Mouse (Mus musculus) left cerebral cortex, postnatal 36 days (tissue): Measurements from ENCODE around the gene Sfn. TPM values are rescaled to one million over a fixed set of nuclear protein-coding genes. Genes with fewer than 3 reads are reported as not detected.

Experiments
- DNase-seq, 2 experiments: peaks; one replicate each; pipeline ENCODE4 v3.0.0; 2021 to 2022; ENCODE audit warnings: low spot score in 2 of 2, mixed read lengths in 1 of 2
- intact Hi-C: fragments of 180-260 bp; cut with DNase I; formaldehyde crosslinking; loops from one replicate; pipeline ENCODE4 v1.15.1; 2025
- total RNA-seq, 2 experiments: library from RNA; stranded (reverse); gene quantifications; 2 replicates each; pipeline ENCODE4 v1.2.3; 2021

Gene Sfn
- total RNA-seq, 2 experiments from 2014 or later: 1.9 to 2.5 TPM

DNA sequence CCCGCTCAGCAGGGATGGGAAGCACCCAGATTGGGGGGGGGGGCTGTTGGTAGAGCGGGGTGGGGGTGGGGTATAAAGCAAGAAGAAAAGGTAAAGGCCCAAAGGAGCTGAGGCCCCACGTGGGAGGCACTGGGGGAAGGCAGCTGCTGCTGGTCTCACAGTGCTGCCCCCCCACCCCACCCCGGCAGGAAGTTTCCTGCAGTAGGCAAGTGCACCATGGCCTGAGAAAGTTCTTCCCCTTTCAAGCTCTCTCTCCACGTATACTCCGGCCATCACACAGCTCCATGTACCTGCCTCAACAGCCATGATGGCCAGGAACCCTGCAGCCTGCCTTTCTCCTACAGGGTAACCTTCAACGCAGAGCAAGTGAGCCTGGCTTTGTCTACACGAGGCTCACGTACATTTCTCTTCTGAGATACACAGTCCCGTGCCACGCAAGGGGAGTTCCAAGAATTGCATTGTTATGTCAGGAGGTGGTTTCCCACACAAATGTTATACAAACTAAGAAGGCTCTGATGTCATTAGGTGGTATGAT is 20.3 kb upstream of the Sfn start:
- no peak for DNase-seq
- intact Hi-C loops: no loop called here

DNA sequence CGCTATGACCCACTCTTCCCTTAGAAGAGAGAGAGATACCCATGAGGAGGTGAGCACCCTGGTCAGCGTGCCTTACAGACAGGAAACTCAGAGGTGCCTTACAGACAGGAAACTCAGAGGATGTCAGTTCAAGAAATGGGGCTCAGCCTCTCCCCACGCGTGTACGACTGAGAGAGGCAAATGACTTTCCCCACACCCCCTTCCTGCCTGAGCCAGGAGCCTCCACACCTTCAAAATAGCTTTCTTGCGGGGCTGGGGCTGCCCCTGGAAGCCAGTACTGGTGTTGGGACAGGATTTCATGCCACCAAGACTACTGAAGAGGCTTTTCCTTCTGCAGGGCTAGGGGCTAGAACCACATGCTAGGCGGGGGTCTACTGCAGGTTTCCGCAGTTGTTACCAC is 18.7 kb upstream of the Sfn start:
- DNase-seq: no peak
- intact Hi-C loops: no loop called here

DNA sequence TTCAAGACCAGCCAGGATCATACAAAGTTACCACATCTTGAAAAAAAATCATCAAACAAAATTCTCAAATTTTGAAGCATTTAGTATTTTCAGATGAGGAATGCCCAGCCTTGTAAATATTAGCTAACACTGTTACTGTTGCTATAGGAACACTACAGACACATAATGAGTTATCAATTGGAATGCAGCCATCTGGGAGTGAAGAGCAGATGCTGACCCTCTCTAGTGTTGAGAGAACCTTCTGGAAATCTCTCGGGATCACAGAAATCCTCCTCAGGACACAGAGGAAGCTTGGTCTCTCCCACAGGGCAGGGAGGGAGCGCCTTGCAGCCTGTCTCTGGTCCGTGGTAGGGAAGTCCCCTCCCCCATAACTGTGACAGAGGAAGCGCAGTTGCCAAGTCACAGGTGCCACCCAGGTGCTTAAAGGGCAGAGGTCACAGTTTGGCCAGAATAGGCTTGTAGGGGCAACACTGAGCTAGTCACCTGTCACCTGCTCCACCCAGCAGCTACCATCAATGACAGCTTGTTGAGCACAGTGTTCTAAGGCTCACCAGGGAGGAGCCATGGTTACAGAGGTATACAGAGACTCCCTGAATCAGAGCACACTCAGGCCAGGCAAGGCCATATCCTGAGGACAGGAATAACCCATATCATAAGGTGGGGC is 17.6 kb upstream of the Sfn start:
- intact Hi-C loops: no loop called here
- DNase-seq: no peak

DNA sequence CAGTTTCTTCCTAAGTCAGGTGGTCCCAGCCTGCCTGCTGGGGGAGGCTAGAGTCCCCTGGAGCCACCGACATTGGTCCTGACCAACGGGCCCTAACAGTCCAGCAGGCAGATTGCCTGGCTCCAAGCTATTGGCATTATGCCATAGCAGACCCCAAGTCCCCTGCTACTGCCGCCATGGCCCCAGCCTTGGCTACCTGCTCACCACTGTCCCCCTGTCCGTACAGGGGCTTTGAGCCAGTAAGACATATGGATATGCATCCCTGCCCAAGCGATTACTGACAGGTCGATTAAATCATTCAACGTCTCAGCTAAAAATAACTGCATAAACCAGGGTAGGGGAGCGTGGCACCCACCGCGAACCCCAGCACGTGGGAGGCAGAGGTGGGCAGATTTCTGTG is 16.0 kb upstream of the Sfn start:
- DNase-seq: no peak
- intact Hi-C loops: no loop called here

DNA sequence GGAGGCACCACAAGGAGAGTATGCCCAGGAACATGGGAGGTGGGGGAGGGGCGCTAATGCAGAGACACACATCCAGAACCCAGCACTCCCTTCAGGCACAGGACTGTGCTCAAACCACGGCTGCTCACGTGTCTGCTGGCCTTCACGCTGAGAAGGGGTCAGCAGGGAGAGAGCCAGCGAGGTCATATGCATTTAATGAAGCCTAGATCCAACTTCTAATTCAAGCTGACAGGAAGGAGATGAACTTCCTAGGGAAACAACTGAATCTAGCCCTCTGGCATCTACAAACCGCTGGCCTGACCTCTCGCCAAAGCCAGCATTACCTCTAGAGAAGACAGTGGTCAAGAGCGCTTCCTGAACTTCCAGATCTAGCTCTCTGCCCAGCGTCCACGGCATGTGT is 13.4 kb upstream of the Sfn start:
- no peak for DNase-seq
- intact Hi-C loops: no loop called here

DNA sequence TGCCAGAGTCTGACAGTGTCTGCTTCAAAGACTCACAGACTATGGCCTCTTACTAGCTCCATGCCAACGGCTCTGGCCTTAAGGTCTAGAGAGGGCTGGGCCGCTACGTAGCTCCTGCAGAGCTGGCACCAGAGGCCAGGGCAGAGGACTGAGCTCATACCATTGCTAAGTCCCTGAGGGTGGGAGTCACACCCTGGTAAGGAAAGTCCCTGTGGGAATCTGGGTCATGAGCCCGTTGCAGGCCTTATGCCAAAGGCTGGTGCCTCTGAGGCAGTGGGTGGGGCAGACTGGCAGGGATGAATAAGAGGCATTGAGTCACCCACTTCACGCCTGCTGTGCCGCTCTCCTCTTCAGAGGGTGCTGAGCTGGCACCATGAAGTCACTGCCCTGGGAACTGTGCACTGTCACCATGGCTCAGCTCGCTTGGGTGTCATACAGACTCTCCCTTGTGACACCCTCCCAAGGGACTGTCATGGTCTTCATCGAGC is 12.3 kb upstream of the Sfn start:
- DNase-seq: peak; percentile 73 to 76
- intact Hi-C loops: no loop called here

DNA sequence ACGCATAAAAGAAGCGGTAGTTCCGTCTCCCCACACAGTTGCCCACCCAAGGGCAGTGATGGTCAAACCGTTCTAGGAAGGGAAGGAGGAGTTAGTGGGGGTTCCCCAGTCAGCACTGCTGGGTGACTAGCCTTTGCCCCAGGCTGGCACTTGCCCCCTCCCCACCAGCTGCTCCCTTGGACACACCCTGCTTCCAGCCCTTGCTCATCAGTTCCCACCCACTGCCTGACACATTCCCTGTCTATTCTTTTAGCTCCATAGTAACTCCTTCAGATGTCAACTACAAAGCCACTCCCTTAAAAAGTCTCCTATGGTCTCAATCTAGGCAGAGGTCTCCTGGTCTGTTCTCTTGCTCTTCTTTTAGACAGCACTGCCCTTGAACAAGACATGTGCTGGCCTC is 11.9 kb upstream of the Sfn start:
- no peak for DNase-seq
- intact Hi-C loops: no loop called here

DNA sequence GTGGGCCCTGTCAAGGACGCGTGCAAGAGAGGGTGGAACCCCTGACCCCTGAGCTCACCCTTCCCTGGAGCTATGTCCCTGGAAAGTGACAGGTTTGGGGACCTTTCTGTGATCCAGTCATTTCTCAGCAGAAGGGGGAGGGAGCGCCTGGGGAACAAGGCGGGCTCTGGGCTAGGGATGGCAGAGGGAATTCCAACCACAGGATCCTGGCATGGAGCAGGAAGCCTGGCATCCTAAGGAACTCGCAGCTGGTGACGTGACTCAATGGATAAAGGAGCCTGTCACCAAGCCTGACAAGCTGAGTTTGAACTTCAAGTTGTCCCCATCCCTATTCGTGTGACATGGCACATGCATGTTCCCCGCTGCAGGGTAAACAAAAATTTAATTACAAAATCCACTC is 11.1 kb upstream of the Sfn start:
- no peak for DNase-seq
- intact Hi-C loops: no loop called here

DNA sequence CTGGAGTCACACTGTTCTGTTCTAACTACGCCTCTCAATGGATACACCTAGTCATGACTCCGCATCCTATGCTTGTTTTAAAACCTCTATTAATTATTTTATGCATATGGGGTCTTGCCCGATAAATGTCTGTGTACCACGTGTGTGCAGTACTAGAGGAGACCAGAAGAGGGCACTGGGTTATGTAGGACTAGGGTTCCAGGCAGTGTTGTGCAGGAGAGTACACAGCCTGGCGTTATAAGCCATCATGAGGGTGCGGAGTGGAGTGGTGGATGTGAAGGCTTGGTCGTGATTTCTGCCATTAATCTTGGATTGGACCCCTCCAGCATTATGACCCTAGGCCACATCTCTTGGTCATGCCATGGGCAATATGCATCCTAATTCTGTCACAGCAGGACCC is 10.4 kb upstream of the Sfn start:
- intact Hi-C loops: no loop called here

DNA sequence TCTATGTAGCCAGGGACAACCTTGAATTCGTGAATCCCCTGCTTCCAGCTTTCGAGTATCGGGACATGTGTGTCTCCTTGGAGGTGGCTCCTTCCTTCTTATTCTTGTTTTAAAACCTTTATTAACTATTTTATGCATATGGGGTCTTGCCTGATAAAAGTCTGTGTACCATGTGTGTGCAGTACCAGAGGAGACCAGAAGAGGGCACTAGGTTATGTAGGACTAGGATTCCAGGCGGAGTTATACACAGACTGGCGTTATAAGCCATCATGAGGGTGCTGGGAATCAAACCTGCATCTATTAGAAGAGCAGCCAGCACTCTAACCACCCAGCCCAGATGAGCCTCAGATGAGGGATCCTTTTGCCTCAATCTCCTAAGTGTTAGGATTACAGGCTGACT is 9.8 kb upstream of the Sfn start:
- no peak for DNase-seq
- intact Hi-C loops: no loop called here

More for the DNA sequence above, 10.4 kb upstream of the Sfn start:
- no peak for DNase-seq

DNA sequence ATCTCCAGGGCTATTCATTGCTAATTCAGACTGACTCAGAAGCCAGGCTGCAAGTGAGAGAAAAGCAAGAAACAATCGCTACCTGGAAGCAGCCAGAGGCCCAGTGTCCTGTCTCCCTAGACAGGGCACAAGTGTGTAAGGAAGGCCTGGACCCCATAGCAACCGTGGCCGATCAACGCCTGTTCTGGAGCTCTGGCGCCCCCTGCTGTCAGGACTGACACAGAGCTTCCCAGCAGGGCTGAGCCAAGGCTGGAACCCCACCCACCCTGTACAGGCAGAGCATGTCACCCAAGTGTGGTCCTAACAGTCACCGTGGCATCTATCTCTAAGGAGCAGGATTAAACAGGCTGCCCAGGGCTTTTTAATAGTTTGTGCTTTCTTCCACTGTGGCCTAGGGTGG is 7.8 kb upstream of the Sfn start:
- DNase-seq: peak; percentile 58 to 64
- intact Hi-C loops: no loop called here

DNA sequence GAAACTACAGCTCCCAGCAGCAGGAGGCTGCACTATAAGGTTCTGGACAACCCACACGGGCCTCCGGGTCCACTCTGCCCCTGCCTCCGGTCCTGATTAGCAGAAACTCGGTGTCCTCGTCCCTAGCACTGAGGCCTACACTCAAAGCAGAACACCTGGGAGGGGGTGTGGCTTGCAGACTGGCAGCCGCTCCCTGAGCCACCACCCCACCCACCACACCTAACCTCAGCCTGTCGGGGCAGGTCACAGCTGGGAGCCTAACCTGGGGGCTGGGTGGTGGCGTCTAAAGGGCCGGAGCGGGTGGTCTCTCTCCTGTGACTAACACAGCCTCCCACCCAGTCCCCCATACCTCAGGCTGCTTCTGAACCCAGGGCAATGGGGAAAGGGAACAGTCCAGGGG is 5.3 kb upstream of the Sfn start:
- intact Hi-C loops: no loop called here
- DNase-seq: no peak

DNA sequence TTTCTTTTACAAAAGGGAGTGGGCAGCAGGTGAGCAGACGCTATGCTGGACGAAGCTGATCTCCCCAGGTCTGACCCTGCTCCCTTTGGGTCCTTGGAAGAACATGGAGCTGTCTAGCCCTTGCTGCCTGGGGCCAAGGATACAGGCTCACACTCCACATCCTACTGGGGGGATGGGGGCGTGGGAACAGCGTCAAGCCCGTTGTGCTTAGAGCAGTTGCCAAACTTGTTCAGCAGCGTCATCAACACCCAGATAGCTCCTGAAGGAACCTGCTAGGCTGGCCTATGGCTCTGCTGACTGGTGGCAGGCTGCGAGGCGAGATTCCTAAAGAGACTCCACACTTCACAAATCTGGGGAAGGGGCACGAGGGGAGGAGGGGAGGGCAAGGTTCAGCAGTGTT is 3.4 kb upstream of the Sfn start:
- no peak for DNase-seq
- intact Hi-C loops: no loop called here

DNA sequence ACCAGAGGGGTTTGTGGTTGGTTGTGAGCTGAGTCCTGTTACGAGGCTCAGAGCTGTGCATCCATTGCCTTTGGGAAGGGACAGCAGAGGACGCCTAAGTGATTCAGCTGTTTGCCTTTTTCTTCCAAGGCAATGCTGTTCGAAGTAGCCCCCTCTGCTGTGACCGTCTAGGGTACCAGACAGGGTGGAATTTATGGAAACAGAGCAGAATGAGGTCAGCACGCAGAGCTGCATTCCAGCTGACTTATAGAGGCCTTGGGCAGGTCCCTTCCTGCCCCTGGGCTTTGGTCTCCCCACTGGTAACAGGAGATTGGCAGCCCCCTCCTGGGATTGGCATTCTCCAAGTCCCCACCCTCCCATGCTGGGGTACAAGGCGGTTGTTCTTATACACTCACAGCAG is 2.9 kb upstream of the Sfn start:
- intact Hi-C loops: no loop called here
- no peak for DNase-seq

DNA sequence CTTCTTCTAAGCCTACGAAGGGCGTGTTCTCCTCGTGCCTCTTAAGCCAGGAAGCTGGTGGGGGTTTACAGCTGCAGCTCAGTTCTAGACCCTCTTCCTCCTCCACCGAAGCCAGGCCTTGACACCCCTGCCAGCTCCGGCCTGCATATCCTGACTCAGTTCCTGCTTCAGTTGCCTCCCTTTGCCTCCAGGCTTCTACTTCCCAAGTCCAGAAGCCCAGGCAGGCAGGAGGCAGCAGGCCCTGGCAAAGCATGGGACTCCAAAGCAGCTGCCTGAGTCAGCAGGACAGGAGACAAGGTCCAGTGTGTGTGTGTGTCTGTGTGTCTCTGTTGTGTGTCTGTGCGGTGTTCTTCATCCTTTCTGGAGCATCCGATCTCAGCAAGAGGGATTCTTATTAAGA is 2.2 kb upstream of the Sfn start:
- intact Hi-C loops: no loop called here
- DNase-seq: no peak

DNA sequence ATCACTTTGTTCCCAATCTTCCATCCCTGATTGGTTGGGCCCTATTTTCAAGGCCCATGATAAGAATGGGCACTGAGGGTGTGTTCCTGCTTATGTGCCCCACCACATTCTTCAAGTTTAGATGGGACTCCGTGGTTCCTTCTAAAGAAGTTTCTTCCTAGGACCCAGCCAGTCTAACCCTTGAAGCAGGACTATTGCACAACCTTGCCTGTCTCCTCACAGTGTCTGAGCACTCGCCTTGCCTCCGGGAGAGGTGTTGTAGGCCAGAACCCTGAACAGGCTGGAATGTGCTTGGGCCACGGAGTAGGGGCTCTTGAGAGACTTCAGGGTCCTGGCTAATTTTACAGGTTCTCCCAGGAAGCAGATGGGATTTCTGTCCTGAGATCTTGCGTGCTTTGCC is 1.1 kb upstream of the Sfn start:
- DNase-seq: no peak
- intact Hi-C loops: no loop called here

DNA sequence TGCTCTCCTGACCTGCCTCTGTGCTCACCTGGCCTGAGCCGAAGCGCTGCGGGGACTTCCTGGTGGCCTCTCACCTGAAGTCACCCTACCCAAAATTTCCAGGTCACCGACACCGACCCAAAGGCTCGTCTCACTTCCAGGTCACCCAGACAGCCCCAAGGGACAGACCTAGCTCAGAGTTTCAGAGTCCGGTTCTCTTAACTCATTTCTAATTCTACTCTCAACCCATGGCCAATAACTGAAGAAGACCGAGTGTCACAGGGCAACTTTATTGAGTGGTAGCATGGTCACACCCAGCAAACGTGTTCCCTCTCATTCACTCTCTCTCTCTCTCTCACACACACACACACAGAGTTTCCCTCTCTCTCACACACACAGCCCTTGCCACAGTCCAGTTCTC is 1.7 kb downstream of the Sfn start:
- intact Hi-C loops: no loop called here

DNA sequence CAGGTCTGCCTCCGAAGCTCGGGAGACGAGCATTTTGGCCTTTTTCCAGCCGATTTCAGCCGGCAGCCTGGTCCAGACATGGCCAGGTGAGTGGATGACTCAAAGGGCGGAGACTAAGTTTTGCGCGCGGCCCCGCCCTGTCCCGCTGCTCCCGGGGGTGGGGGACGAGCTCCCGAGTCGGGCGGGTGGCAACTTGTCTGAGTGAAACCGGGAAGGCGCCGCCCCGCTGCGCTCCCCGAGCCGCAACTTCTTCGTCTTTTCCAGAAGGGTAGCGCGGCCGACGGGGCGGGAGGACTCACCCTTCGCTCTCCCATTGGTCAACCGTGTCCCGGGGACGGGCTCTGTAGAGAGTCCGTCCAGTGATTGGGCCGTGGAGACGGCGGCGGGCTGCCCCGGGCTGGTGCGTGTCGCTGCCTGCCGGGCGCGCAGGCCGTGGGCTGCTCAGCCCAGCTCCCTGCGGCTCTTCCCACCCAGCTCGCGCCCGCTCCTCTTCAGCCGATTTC is 2.3 kb downstream of the Sfn start:
- DNase-seq: peak; percentile 80
- intact Hi-C loops: loop anchor here (10.0 kb wide), 1 partner anchor 155 kb away; the partner anchor contains the start of gene Arid1a

More for the DNA sequence above, 1.7 kb downstream of the Sfn start:
- DNase-seq: no peak

DNA sequence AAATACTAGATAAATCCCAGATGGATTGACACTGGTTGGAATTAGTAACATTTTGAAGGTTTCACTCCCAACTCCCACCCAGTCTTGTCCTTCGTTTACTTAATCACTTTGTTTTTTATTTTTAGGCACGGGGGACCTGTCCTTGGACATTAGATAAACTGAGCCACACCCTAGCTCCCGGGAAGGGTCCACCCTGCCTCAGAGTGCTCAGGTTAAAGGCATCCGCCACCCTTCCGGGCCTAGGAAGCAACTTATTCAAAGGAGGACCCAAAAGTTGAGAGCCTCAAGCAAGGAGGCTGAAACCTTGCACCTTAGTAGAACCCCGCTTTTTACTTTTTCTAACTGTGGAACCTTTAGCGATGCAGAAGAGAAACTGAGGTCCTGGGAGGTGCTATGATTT is 2.9 kb downstream of the Sfn start:
- DNase-seq: no peak
- intact Hi-C loops: loop anchor here (10.0 kb wide), 1 partner anchor 156 kb away; the partner anchor contains the start of gene Arid1a

DNA sequence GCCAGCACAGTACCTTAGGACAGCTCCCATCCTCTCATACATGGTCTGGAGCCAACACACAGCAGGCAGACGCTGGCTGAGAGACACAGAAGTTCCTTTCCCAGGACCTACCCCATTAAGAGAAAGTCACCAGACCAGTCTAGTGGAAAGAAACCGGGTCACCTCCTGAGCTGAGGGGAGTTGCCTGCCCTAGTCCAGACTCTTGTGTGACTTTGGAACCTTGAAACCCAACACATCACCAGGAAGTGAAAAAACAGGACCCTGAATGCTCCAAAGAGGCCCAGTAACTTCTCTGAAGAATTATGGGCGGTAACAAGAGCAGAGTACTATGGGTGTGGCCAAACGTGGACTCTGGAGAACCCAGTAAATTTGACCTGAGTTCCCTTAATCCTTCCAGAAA is 3.4 kb downstream of the Sfn start:
- no peak for DNase-seq
- intact Hi-C loops: loop anchor here (10.0 kb wide), 1 partner anchor 156 kb away; the partner anchor contains the start of gene Arid1a

DNA sequence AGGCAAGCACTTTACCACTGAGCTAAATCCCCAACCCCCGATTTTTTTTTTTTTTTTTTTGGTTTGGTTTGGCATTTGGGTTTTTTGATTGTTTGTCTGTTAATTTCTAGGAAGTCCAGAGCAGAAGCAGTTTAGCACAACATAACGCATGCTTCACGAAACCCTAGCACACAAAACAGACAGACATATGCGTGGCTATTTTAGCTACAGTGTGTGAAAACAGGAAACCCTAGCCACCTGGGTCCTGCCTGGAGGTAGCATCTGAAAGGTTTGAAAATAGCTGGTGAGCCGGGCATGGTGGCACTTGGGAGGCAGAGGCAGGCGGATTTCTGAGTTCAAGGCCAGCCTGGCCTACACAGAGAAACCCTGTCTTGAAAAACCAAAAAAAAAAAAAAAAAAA is 5.9 kb downstream of the Sfn start:
- intact Hi-C loops: loop anchor here (10.0 kb wide), 1 partner anchor 159 kb away; the partner anchor contains the start of gene Arid1a

More for the DNA sequence above, 5.9 kb downstream of the Sfn start:
- DNase-seq: no peak
